Comparison of ENCODE assay signal across 10 mouse cellular contexts in genomic region chr17:87795927-87796714, GRCm38 (mm10). TPM values are rescaled to one million over a fixed set of nuclear protein-coding genes. Genes with fewer than 3 reads are reported as not detected.
DNase-seq lines count a peak whose midpoint lies in the region; ATAC-seq and TF ChIP-seq lines count a peak whose summit lies in the region.
"Had no signal": no experiment of that assay in that cellular context is flagged by ENCODE, and none has a peak within 500 bp of the region (broad histone marks: within the 10 kb centered on the region; RNA-seq: fewer than 3 reads in every experiment).

No protein-coding gene starts in this region.

- peak; percentile 63 for ATAC-seq in megakaryocyte, adult 5-6 weeks (ENCODE audit: poor library complexity, severe bottlenecking)

- no peak for TF ChIP-seq CTCF in lung, adult 2 months (IDR thresholded peaks at IDR 0.05; ENCODE audit: insufficient read depth, low read length)

- DNase-seq in cerebellum, adult 9-10 months, result peak; percentile 55
- DNase-seq in cerebellum, adult 11 months, result no peak
- DNase-seq in testis, postnatal 10 days (ENCODE audit: low spot score), result peak; percentile 16
- DNase-seq in testis, postnatal 14 days (ENCODE audit: low spot score), result no peak
- no peak for DNase-seq in adrenal gland, adult (ENCODE audit: inconsistent age in 2 of 2, low spot score in 1 of 2)
- DNase-seq in adrenal gland, postnatal 14 days, result no peak
- DNase-seq in lung, adult 2 months, result no peak
- DNase-seq: gastrocnemius, postnatal 14 days had no signal

- no peak overlapping the region for H3K4me3 ChIP-seq in lung, adult 2 months (replicated peaks; ENCODE audit: extremely low read depth, low read depth, low read length)

- no peaks in the 10 kb centered on the region; the same call in 1 of the 2 replicates for H3K4me1 ChIP-seq in lung, adult 2 months (ENCODE audit: control insufficient read depth, insufficient read depth, low read length)

- TF ChIP-seq POLR2A in lung, adult 2 months (IDR thresholded peaks at IDR 0.05; ENCODE audit: borderline replicate concordance, extremely low read depth, low read depth, low read length), result no peak

- 19% methylated on average over 12 of the region's 12 CpGs for WGBS in lung, adult 2 months

RNA-seq across cellular contexts. Expression of gene Kcnk12, which starts 1.7 kb away (rescaled TPM):
- 1.6 and 3.6 TPM in 2 replicates for total RNA-seq in megakaryocyte, adult 5-6 weeks (2015)
- 1.1 and 2.3 TPM in 2 replicates for total RNA-seq in megakaryocyte, adult 5-6 weeks (2017)
- total RNA-seq in adrenal gland, postnatal 14 days (2021), result 0.26 TPM in 1 of 2 replicates, not detected in the other
- 6.7 and 11.1 TPM in 2 replicates for polyA plus RNA-seq in lung, adult 2 months (2012; rRNA removed)
- total RNA-seq: gastrocnemius, postnatal 14 days; liver, adult 2 months had no signal

Comparison
In these comparisons a context has a peak if more than half of its experiments do, and no peak if none do; other contexts are left out.
1. DNase-seq: peak in cerebellum, adult 9-10 months (single experiment) and testis, postnatal 10 days (single experiment); none in cerebellum, adult 11 months (single experiment), testis, postnatal 14 days (single experiment), adrenal gland, adult (0 of 2), adrenal gland, postnatal 14 days (single experiment) and lung, adult 2 months (single experiment).